Mouse (Mus musculus): ENCODE data around the gene Idh2.

Idh2 gene

DNA sequence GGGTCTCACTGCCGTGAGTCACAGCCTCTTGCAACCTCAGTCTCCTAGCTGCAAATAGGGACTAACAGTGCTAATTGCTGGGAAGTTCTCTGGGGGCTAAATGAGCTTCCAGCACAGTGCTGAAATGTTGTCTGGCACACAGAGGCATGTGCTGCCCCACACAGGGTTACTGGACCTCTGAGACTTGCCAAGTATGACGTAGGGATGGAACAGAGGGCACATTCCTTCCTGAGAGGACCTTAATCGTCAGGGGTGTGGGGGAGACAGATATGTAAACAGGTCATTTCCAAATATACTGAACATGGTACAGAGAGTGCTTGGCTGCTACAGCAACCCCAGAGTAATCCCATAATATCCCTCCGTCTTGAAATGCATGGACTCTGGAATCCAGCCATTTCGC, 5.9 kb upstream of the Idh2 start:
- DNase-seq (ENCODE audit: low spot score), result peak; percentile 32

GRCm38 (mm10) chr7:80119198-80119597, 4.0 kb upstream of the Idh2 start:
- no peak for DNase-seq (ENCODE audit: low spot score)

DNA sequence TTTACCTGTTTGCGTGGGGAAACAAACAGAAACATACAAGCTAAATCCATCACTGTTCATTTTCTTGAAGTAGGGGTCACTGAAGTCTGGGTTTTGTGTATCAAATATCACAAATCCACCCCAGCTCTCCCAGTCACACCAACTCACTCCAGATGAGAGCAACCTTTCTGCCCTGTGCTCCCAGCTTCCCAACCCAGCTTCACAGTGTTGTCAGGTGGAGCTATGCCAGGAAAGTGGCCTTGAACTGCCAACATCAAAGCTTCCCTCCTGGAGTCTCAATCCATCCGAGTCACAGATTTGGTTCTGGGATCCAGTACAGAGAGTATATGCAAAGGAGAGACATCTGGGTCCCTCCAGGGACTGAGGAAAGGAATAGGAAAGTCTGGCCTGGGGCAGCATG, 966 bp upstream of the Idh2 start:
- DNase-seq (ENCODE audit: low spot score), result no peak

DNA sequence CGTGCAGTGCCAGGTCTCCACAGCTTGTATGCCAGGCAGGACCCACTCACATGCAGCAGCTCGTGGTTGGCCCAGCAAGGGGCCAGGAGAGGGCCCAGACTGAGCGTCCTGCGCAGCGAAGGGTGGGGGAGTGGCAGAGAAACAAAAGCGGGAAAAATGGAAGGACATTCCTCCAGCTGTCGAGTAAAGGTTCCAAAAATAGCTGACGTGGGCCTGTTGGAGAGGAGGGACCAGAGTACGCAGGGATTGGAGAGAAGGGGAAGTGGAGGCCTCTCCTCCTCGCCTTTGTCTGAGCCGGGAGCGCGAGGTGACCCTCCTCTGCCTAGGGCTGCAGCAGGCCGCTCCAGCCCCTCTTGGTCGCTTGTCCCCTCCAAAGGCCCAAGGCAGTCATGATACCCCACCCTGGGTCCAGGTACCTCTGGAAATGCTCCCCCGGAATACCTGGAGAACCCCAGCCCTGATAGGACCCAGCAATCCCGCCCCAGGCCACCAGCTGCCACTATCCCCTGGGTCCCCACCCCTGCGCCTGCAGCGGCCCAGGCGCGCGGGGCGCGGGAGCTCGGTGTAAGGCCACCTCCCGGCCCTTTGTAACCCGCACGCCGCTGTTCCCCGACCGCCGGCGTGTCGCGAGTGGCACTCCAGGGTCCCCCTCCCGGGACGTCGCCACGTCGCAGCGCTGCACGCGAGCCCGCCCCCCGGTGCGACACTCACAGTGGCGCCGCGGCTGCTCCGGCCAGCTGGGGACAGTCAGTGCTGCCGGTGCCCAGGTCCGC, 555 bp downstream of the Idh2 start:
- DNase-seq (ENCODE audit: low spot score), result peak; percentile 60

- peak; percentile 33 for DNase-seq (ENCODE audit: low spot score)
Observed at GRCm38 (mm10) chr7:80113989-80114388, 1.2 kb downstream of the Idh2 start.

DNA sequence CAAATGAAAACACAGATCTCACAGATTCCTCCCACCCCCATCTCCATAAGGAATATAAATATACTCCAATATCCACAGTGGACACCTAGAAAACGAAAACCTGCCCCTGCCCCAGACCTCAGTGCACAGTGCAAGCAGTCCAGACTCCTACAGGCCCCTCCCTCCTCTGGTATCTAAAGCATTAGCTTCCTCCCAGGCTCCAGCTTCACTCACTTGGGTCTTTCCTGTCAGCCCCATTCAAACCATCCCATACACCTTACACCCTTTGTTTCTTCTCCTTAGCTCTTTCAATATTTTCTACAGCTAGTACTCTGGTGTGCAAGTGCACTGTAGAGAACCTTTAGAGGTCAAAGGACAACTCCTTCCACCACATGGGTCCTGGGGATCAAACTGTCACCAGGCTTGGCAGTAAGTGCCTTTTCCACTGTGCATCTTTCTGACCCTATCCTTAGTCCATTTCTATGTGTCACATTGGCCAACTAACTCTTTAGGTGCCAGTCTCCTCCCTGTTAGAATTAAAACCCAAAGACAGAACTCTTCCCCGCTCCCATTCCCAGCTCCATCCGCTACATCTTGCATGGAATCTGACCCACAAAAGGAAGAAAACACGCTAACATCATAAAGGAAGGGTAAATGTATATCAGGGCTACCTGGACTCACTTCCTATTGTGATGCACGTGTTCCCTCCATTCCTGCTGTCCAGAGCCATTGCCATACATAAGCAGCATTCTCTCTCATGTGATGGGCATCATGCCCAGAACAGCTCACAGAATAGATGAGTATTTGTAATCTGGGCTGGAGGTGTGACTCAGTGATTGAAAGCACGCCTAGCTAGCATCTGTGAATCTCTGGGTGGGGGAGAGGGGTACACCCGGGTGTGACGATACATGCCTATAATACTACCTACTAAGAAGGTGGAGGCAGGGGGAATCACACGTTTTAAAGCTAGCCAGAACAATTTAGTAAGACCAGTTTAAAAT, 3.8 kb downstream of the Idh2 start:
- DNase-seq (ENCODE audit: low spot score), result peak; percentile 67

- DNase-seq (ENCODE audit: low spot score), result no peak
Observed at GRCm38 (mm10) chr7:80106441-80106840, 8.8 kb downstream of the Idh2 start.

DNA sequence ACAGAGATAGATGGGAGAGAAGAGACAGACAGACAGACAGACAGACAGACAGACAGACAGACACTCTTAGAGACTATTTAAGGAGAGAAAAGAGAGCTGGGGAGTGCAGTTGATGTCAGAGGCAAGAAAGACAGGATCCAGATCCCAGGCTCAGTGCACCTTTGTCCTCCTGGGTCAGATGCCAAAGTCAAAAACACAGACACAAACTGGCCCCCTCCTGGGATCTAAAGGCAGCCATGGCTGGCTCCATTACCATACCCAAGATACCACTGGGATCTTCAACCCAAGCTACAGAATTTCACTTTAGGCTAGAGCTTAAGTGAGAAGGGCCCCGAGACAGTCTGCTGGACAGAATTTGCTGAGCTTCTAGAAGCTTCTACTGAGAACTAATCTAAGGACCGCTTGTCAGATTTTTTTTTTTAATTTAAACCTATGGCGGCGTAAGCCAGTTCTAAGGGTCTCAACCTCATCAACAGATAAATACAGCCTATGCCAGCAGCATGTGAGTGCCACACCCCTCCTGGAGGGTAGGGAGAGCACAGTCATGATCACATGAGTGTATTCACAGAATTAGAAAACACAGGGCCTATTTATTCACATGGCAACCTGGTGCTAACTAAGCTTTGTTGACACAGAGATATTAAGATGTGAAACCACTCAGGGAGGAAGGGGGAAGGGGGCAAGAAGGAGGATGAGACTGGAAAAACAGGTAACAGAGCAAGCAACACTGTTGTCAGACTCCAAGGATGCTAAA, 9.4 kb downstream of the Idh2 start:
- DNase-seq (ENCODE audit: low spot score), result peak; percentile 26

DNA sequence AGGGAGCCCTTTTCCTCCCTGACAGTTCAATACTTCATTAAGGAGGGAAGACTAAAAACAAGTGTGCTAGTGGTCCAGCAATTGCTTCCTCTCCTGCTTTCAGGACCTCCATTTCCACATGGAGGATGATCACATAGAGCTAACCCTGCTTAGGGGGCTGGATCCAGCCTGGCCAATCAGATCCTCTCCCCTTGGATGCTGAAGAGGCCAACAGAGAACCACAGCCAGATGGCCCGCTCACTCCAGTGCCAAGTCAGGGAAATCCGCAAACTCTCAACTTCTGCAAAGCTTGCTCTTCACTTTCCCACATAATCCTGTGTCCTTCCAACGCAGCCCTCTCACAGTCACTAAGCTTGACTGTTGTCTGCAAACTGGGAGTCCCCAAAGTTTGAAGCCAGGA, 11.9 kb downstream of the Idh2 start:
- DNase-seq (ENCODE audit: low spot score), result no peak

DNA sequence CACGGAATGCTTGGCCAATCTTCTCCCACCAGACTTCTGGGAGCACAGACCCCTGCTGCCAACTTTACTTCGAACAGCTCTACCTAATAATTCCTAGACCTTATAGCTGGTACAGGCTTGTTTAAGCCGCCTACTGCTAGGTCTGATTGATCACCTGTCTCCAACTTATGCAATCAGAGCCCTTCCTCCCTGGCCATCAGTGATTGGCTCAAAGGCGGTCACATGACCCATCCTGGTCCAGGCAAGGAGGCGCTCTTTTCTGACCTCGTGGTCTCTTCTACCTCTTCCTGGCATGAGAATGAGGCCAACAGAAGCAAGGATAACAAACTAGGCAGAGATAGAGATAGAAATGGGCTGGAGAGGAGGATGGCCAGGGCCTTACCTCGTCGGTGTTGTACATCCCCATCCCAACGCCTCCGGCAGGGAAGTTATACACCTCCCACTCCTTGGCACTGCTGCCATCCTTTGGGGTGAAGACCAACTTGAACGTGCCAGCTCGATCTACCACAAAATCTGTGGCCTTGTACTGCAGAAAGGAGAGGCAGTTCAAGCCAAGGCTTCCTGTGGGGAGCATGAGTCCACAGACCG, 16.7 kb downstream of the Idh2 start:
- DNase-seq (ENCODE audit: low spot score), result no peak

DNA sequence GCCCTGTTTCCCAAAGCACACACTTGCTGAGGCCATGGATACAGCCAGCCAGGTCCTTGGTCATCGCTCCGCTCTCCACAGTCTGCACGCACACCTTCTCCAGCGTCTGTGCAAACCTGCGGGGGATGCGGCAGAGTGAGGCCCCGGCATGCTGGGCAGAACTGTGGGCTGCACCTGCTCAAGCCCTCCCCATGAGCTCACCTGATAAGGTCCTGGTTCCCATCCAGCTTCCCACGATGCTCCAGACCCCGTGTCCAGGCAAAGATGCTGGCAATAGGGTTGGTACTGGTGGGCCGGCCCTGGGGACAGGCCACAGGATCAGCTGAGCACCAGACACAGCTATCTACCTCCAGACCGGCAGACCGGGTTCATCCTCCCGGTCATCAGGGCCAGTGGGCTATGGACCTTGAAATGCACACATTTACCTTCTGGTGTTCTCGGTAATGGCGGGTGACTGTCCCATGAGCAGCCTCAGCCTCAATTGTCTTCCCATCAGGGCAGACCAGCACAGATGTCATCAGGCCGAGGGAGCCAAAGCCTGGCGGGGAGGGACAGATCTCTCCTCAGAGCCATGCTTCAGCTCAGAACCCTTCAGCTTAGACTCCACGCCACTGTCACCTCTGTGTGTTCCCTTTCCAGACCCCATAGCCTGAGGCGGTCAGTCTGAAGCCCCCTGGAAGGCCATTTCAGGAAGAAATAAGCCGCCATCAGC, 19.4 kb downstream of the Idh2 start:
- no peak for DNase-seq (ENCODE audit: low spot score)

DNA sequence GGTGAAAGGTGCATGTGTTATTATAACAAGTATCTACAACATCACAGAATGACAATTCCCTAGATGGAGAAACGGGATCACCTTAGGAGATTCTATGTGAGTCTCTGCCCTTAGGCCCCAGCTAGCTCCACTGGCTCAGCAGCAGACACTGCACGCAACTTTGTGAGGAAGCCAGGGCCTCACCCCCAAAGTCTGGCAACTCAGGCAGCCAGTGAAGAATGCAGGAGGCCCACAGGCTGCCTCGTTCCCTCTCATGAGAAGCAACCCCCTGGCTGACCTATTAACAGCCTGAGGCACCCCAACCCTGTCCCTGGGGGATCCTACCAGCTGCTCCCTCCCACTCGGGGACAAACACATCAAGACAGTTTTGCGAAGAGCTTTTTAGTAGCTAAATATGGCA, 20.7 kb downstream of the Idh2 start:
- no peak for DNase-seq (ENCODE audit: low spot score)

DNA sequence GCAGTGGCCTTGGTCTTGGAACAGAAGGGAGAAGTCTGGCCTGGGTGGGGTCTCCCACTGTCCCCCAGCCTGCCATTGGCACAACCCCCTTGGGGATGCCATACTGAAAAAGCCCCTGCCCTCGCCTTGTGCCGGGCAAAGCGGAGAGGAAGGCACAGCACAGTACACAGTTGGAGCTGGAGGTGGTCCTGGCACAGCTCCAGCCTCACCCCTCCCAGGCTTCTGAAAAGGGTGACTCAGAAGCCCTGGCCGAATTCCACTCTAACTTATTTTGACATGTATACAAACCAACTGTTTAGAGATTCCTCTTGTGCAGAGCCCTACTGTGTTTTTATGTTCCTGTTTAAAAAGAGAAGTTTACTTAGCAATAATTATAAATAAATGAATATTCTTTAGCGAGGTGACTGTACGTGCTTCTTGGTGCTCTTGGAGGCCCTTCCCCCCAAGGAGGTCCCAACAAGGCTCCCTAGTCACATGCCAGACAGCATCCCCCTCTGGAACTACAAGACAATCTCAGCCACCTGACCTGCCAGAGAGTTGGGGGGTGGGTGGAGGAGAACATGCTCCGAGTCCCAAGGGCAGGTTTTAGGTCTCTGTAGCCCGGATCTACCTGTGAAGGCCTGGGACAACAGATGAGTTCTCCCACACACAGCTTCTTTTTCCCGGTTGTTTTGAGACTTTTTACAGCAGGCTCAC, 22.7 kb downstream of the Idh2 start:
- DNase-seq (ENCODE audit: low spot score), result peak; percentile 73

DNA sequence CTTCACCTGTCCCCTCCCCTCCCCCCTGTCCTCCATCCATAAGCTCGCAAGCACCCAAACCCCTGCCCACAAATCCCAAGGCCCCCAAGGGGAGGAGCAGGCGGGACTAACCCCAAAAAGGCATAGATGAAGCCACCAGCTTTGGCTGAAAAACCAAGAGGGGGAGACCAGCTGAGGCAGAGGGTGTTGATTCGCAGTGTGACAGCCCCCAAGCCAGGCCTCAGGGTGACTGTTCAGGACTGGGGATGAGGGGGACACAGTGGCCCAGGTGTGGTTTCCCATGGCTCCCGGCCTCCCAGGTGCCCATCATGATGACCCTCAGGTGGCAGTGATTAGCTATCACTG, 23.4 kb downstream of the Idh2 start:
- DNase-seq (ENCODE audit: low spot score), result no peak

DNA sequence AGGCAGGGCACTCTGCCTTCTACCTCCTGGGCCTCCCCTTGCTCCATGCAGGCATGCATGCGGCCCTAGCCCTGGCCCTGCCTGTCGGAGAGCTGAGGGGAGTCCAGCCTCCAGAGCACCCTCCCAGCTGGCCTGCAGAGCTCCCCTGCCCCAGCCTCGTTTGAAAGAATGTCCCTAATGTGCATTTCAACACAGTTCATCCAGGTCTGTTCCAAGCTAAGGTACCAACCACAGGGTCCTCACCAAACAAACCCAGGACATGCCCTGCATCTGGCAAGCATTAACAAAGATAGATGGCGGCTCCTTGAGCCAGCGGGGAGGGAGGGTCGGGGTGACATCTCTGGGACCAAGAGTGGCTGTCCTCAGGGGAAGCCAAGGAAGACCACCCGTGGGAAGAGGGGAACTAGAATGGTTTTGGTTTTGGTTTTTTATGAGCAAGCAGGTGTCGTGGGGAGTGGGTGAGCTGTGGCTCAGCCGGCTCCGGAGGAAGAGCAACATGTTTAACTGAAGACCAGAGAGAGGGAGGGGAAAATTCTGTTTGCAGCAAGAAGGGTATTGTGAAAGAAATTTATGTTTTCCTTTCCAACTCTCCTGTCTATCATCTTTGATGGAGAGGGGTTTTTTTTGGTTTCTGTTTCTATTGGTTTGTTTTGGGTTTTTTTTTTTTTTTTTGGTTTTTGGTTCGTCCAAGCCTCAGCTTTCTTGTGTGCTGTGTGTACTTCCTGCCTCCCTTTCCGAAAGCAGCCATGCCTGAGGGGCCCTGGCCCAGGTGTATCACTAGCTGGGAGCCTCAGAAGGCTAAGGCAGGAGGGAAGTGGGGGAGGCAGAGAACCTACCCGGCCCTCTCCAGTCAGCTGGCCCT, 24.0 kb downstream of the Idh2 start:
- no peak for DNase-seq (ENCODE audit: low spot score)

DNA sequence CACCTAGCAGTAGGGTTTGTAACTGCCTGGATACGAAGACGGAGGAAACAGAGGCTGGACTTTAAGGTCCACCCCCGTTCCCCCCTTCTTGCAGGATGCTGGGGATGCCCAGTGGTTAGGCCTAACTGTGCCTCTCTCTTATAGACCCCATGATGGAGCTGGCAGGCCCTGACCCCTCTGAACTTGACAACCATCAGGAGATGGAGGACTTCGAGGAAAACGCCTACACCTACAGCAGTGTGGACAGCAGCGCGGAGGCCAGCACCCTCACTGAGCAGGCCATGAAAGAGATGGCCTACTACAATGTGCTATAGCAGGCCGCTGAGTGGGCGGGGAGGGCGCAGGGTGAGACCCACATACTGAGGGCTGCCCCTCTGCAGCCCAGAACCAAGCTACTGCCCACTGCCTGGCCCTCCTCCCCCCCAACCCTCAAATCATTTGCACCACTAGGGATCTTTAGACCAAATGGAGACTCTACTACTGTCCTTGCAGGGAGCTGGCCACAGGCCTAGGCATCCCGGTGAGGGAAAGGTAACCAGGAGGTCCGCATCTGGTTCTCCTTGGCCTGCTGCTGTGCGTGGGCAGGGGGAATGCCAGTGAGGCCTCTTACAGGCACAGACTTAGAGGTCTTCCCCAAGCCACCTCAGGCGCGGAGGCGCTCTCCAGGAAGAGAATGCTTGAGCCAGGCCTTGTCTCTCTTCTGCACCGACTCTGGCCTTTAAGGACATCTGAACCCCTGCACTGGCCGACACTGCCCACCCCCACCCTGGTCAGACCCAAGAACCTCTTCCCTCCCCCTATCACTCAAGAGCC, 24.8 kb downstream of the Idh2 start:
- no peak for DNase-seq (ENCODE audit: low spot score)

- DNase-seq (ENCODE audit: low spot score), result no peak
Observed at GRCm38 (mm10) chr7:80088191-80088590, 27.0 kb downstream of the Idh2 start.

DNA sequence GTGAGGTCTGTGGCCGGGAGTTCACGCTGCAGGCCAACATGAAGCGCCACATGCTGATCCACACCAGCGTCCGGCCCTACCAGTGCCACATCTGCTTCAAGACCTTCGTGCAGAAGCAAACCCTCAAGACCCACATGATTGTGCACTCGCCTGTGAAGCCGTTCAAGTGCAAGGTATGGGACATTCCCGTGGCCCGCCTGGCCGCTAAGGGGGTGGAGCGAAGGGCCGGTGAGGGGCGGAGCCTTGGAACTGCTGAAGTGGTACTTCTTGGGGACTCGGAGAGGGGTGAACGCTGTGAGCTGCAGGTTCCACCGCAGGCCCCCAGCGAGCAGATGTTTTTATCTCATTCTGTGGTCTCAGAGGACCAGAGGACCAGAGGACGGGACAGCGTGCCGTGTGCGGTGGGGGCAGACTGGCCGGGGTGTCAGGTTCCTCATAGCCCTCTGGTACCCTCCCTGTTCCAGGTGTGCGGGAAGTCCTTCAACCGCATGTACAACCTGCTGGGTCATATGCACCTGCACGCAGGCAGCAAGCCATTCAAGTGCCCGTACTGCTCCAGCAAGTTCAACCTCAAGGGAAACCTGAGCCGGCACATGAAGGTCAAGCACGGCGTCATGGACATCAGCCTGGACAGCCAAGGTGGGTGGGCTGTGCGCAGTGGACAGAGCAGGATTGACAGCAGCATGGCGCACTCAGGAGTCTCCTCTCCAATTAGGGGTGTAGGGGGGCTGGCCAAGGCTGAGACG, 29.0 kb downstream of the Idh2 start:
- DNase-seq (ENCODE audit: low spot score), result no peak

Data from MN1 (cell line).